Mouse (Mus musculus): Measurements from ENCODE around the gene Abtb1. TPM values are rescaled to one million over a fixed set of nuclear protein-coding genes. Genes with fewer than 3 reads are reported as not detected.

Gene Abtb1
- polyA plus RNA-seq, 1 experiment from 2014 or later: 42.5 TPM

- no peak for ATAC-seq (replicated peaks)
- 54% methylated on average over 4 of the region's 4 CpGs for WGBS
- Histone ChIP-seq H3K27ac (no peak overlapping the region), H3K36me3 (replicated peaks) (peaks cover 39% of the 10 kb centered on the region), H3K4me3 (no peak overlapping the region), H3K9me3 (no peaks in the 10 kb centered on the region), H3K4me2 (no peak overlapping the region), H3K4me1 (no peaks in the 10 kb centered on the region), H3K27me3 (replicated peaks) (no peaks in the 10 kb centered on the region), H3K9ac (no peak overlapping the region)
These were observed 7.5 kb upstream of the Abtb1 start for GRCm38 (mm10) chr6:88849270-88849669.

GRCm38 (mm10) chr6:88847571-88847970 lies 5.8 kb upstream of the Abtb1 start:
- 78% methylated on average over 2 of the region's 2 CpGs for WGBS
- no peaks in the 10 kb centered on the region for H3K9me3 ChIP-seq
- H3K4me1 ChIP-seq: peaks cover 7% of the 10 kb centered on the region; the same call in 1 of the 2 replicates
- ATAC-seq (replicated peaks): no peak
- H3K9ac ChIP-seq: no peak overlapping the region
- no peak overlapping the region for H3K4me2 ChIP-seq
- no peak overlapping the region for H3K4me3 ChIP-seq
- H3K27ac ChIP-seq: no peak overlapping the region
- H3K36me3 ChIP-seq (replicated peaks): peaks cover 46% of the 10 kb centered on the region
- no peaks in the 10 kb centered on the region for H3K27me3 ChIP-seq (replicated peaks)

GRCm38 (mm10) chr6:88844901-88845565 lies 3.2 kb upstream of the Abtb1 start:
- no peak overlapping the region for H3K9ac ChIP-seq
- H3K27ac ChIP-seq: no peak overlapping the region
- peaks cover 19% of the 10 kb centered on the region for H3K4me1 ChIP-seq
- 88% methylated on average over 7 of the region's 7 CpGs for WGBS
- H3K4me2 ChIP-seq: no peak overlapping the region
- no peaks in the 10 kb centered on the region for H3K9me3 ChIP-seq
- H3K27me3 ChIP-seq (replicated peaks): no peaks in the 10 kb centered on the region
- H3K36me3 ChIP-seq (replicated peaks): peaks cover 39% of the 10 kb centered on the region
- H3K4me3 ChIP-seq: no peak overlapping the region
- no peak for ATAC-seq (replicated peaks)

- no peak overlapping the region for H3K4me2 ChIP-seq
- H3K27ac ChIP-seq: 0 out of 2 replicates have a peak overlapping the region, but pooled peaks have one; percentile 5
- H3K9me3 ChIP-seq: no peaks in the 10 kb centered on the region
- no peaks in the 10 kb centered on the region for H3K27me3 ChIP-seq (replicated peaks)
- H3K9ac ChIP-seq: no peak overlapping the region
- no peak for ATAC-seq (replicated peaks)
- 68% methylated on average over 9 of the region's 9 CpGs for WGBS
- H3K36me3 ChIP-seq (replicated peaks): peaks cover 33% of the 10 kb centered on the region
- H3K4me3 ChIP-seq: no peak overlapping the region
- H3K4me1 ChIP-seq: peaks cover 24% of the 10 kb centered on the region
These were observed 2.3 kb upstream of the Abtb1 start for GRCm38 (mm10) chr6:88843781-88844725.

- H3K4me3 ChIP-seq: no peak overlapping the region
These were observed 1.5 kb upstream of the Abtb1 start for GRCm38 (mm10) chr6:88843241-88843640.

GRCm38 (mm10) chr6:88842731-88843151 lies 957 bp upstream of the Abtb1 start:
- WGBS: 2% methylated on average over 32 of the region's 32 CpGs
- H3K36me3 ChIP-seq (replicated peaks): peaks cover 33% of the 10 kb centered on the region
- H3K9ac ChIP-seq: peak overlapping the region; percentile 41
- H3K4me3 ChIP-seq: peak overlapping the region; percentile 92
- H3K27ac ChIP-seq: peak overlapping the region; percentile 85
- H3K4me2 ChIP-seq: peak overlapping the region; percentile 91
- ATAC-seq (replicated peaks): no peak; the same call in 1 of the 2 replicates
- no peaks in the 10 kb centered on the region for H3K9me3 ChIP-seq
- H3K4me1 ChIP-seq: peaks cover 24% of the 10 kb centered on the region
- no peaks in the 10 kb centered on the region for H3K27me3 ChIP-seq (replicated peaks)

More at GRCm38 (mm10) chr6:88843241-88843640, 1.5 kb upstream of the Abtb1 start:
- no peaks in the 10 kb centered on the region for H3K27me3 ChIP-seq (replicated peaks)
- H3K9me3 ChIP-seq: no peaks in the 10 kb centered on the region
- H3K27ac ChIP-seq: peak overlapping the region; percentile 85
- whole genome bisulfite sequencing: 67% methylated on average over 7 of the region's 7 CpGs
- peaks cover 24% of the 10 kb centered on the region for H3K4me1 ChIP-seq
- peaks cover 33% of the 10 kb centered on the region for H3K36me3 ChIP-seq (replicated peaks)
- no peak overlapping the region for H3K9ac ChIP-seq
- H3K4me2 ChIP-seq: peak overlapping the region; percentile 91
- ATAC-seq (replicated peaks): no peak

- Histone ChIP-seq H3K4me2 (peak overlapping the region; percentile 91), H3K27ac (peak overlapping the region; percentile 85), H3K36me3 (replicated peaks) (peaks cover 30% of the 10 kb centered on the region), H3K27me3 (replicated peaks) (no peaks in the 10 kb centered on the region), H3K4me1 (peaks cover 24% of the 10 kb centered on the region), H3K4me3 (peak overlapping the region; percentile 92), H3K9me3 (no peaks in the 10 kb centered on the region), H3K9ac (peak overlapping the region; percentile 84)
- WGBS: 1% methylated on average over 22 of the region's 22 CpGs
- peak; percentile 50; the same call in 1 of the 2 replicates for ATAC-seq (replicated peaks)
These were observed 337 bp downstream of the Abtb1 start for GRCm38 (mm10) chr6:88841514-88841780.

GRCm38 (mm10) chr6:88840791-88841513 lies 832 bp downstream of the Abtb1 start:
- Histone ChIP-seq H3K4me2 (peak overlapping the region; percentile 91), H3K9me3 (no peaks in the 10 kb centered on the region), H3K36me3 (replicated peaks) (peaks cover 30% of the 10 kb centered on the region), H3K9ac (peak overlapping the region; percentile 84), H3K4me3 (peak overlapping the region; percentile 92), H3K27ac (peak overlapping the region; percentile 85), H3K4me1 (peaks cover 24% of the 10 kb centered on the region), H3K27me3 (replicated peaks) (no peaks in the 10 kb centered on the region)
- WGBS: 53% methylated on average over 9 of the region's 9 CpGs
- no peak for ATAC-seq (replicated peaks)

GRCm38 (mm10) chr6:88840211-88840610 lies 1.6 kb downstream of the Abtb1 start:
- ATAC-seq (replicated peaks): no peak
- Histone ChIP-seq H3K9me3 (no peaks in the 10 kb centered on the region), H3K27me3 (replicated peaks) (no peaks in the 10 kb centered on the region), H3K4me1 (peaks cover 24% of the 10 kb centered on the region), H3K9ac (0 out of 2 replicates have a peak overlapping the region, but pooled peaks have one; percentile 84), H3K4me2 (peak overlapping the region; percentile 91), H3K36me3 (replicated peaks) (peaks cover 28% of the 10 kb centered on the region), H3K4me3 (no peak overlapping the region), H3K27ac (no peak overlapping the region)
- whole genome bisulfite sequencing: 69% methylated on average over 3 of the region's 3 CpGs

GRCm38 (mm10) chr6:88839135-88839970 lies 2.4 kb downstream of the Abtb1 start:
- H3K9me3 ChIP-seq: no peaks in the 10 kb centered on the region
- peaks cover 25% of the 10 kb centered on the region for H3K36me3 ChIP-seq (replicated peaks)
- 84% methylated on average over 26 of the region's 26 CpGs for WGBS
- H3K4me3 ChIP-seq: no peak overlapping the region
- H3K27me3 ChIP-seq (replicated peaks): no peaks in the 10 kb centered on the region
- H3K27ac ChIP-seq: no peak overlapping the region
- ATAC-seq (replicated peaks): no peak
- peaks cover 24% of the 10 kb centered on the region for H3K4me1 ChIP-seq
- H3K4me2 ChIP-seq: no peak overlapping the region
- H3K9ac ChIP-seq: no peak overlapping the region

- 91% methylated on average over 10 of the region's 10 CpGs for WGBS
- H3K4me2 ChIP-seq: no peak overlapping the region
- H3K4me3 ChIP-seq: no peak overlapping the region
These were observed 3.2 kb downstream of the Abtb1 start for GRCm38 (mm10) chr6:88838613-88839012.

More at GRCm38 (mm10) chr6:88838613-88839012, 3.2 kb downstream of the Abtb1 start:
- no peaks in the 10 kb centered on the region for H3K9me3 ChIP-seq
- peaks cover 24% of the 10 kb centered on the region for H3K4me1 ChIP-seq
- H3K36me3 ChIP-seq (replicated peaks): peaks cover 18% of the 10 kb centered on the region
- H3K27ac ChIP-seq: no peak overlapping the region
- no peak overlapping the region for H3K9ac ChIP-seq
- no peaks in the 10 kb centered on the region for H3K27me3 ChIP-seq (replicated peaks)
- ATAC-seq (replicated peaks): no peak
